Mouse (Mus musculus): ENCODE measurements around the gene Gm20605.

DNA sequence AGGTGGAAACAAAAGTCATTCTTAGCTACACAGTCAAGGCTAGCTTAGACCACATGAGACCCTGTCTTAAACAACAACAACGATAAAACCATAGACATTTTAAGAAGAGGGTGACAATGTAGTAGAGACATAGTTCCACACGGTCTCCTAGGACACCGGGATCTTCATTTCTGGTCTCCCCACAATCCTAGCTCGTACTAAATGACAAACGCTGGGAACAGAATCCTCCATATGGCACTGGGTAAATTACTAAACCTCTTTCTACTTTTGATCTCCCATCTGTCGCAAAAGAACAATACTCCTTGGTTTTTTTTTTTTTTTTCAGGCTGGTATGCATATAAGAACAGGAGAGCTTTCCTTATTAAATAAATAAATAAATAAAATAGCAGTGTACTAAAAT, 53.6 kb downstream of the Gm20605 start:
- no peak for TF ChIP-seq CTCF (IDR thresholded peaks at IDR 0.05; ENCODE audit: control insufficient read depth, insufficient read depth, insufficient replicate concordance, low read depth, low read length)
- TF ChIP-seq POLR2A (IDR thresholded peaks at IDR 0.05; ENCODE audit: control insufficient read depth, low read depth, low read length), result no peak

Measured in testis, adult 2 months (tissue).